Mouse (Mus musculus): ENCODE measurements around the gene Gm1673.
"Not testable (repeated sequence)": the region's sequence is repeated elsewhere in the genome, so short reads cannot be mapped to it uniquely, and the experiment has no call there.

Gene Gm1673

DNA sequence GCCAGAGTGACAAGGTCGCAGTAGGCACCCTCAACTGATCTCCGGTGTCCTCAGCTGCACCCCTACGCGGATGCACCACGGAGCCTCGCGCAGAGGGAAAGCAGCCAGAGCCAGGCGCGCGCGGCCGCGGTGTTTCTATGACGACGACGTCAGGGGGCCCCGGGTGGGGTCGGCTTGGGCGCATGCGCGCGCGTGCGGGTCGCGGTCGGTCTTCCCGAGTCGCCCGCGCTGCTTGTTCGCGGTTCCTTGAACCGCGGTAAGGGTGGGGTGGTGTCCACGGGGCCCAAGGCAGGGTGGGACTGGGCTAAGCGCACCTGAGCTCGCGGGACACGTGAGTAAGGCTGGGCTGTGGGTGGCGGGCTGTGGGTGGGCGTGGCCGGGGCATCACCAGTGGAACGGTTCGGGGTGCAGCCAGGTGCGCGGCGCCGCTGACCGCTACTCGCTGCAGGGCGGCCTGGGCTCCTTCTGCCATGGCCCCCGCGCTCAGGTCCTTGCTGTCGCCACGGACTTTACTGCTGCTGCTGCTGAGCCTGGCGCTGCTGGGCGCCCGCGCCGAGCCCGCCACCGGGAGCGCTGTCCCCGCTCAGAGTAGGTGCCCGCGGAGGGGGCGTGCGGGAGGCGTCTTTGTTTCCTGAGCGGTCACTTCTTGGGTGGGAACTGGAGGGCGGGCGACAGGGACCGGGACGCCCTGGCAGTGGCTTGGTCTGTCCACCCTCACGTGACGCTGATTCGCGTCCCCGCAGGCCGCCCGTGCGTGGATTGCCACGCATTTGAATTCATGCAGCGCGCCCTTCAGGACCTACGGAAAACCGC, at the start of gene Gm1673:
TSS of gene Gm1673 (plus strand) at position 125 of the 813 bp plus-strand sequence.
- DNase-seq (ENCODE audit: inconsistent ontology term) = peak; percentile 88

- DNase-seq (ENCODE audit: inconsistent ontology term) = no peak
These were observed 49.2 kb upstream of the Gm1673 start for GRCm38 (mm10) chr5:33934081-33934480.

- DNase-seq (ENCODE audit: inconsistent ontology term) = no peak
These were observed 48.4 kb upstream of the Gm1673 start for GRCm38 (mm10) chr5:33934877-33935276.

DNA sequence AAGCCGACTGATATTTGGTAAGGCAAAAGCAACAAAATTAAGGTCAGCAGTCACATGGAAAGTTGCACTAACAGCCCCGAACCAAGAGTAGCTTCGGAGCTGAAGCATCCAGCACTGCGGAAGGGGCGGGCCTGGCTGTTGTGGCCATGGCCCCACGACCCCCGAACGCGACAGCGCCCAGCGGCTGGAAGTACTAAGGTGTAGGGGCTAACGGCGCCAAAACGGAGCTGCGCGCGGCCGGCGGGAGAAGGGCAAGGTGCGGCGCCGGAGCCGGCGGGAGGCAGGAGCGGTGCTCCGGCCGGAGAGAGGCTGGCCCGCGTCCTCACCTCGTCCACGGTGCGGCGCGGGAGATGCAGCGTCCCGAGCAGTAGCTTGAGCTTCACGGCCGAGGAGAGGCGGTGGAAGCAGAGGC, 47.5 kb upstream of the Gm1673 start:
- DNase-seq (ENCODE audit: inconsistent ontology term) = no peak

GRCm38 (mm10) chr5:33936120-33936707, 47.0 kb upstream of the Gm1673 start, which contains the start of gene Nelfa:
Nelfa (minus strand) TSS chr5:33936413.
- DNase-seq (ENCODE audit: inconsistent ontology term) = peak; percentile 99

DNA sequence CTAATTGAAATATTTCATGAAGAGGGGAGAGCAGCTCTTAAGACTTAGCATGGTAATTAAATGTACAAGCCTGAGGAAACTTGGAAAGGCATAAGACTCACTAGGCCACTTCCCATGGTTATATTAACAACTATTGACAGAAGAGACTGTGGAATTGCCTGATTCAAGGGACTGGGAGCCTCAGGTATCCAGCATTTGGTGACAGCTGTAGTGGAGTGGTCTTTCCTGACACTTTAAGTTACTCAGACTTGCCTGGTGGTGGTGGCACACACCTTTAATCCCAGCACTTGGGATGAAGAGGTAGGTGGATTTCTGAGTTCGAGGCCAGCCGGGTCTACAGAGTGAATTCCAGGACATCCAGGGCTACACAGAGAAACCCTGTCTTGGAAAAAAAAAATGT, 46.0 kb upstream of the Gm1673 start:
- no peak for DNase-seq (ENCODE audit: inconsistent ontology term)

GRCm38 (mm10) chr5:33938448-33938847, 44.8 kb upstream of the Gm1673 start:
- no peak for DNase-seq (ENCODE audit: inconsistent ontology term)

DNA sequence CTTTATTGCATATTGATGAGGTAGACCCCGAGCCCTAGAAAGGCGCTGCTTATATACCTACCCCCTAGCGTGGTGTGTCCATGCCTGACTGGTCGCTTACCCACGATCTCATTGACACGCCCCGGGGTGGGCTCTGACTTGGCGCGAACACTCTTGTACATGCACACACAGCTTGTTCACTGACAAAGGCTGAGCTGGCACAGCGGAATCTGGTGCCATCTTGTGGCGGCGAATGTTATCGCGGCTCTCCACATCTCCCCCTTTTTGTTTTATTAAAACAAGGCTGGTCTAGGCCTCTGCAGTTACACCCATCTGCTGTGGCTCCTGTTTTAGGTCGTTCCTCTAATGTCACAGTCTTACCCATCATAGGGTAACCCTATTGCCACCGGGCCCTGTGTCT, 36.2 kb upstream of the Gm1673 start:
- DNase-seq (ENCODE audit: inconsistent ontology term) = not testable (repeated sequence)

- DNase-seq (ENCODE audit: inconsistent ontology term) = no peak
These were observed 34.9 kb upstream of the Gm1673 start for GRCm38 (mm10) chr5:33948314-33948713.

GRCm38 (mm10) chr5:33953471-33954185, 29.6 kb upstream of the Gm1673 start:
- DNase-seq (ENCODE audit: inconsistent ontology term) = no peak

DNA sequence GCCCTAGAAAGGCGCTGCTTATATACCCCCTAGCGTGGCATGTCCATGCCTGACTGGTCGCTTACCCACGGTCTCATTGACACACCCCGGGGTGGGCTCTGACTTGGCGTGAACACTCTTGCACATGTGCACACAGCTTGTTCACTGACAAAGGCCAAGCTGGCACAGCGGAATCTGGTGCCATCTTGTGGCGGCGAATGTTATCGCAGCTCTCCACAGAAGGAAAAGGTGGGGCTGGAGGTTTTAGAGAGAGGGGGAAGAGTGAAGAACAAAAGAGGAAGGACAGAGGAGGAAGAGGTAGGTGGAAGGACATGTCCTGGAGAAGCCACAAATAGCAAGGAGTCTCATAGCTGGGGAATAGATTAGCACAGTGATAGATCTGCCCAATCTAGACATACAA, 28.9 kb upstream of the Gm1673 start:
- peak; percentile 42 for DNase-seq (ENCODE audit: inconsistent ontology term)

DNA sequence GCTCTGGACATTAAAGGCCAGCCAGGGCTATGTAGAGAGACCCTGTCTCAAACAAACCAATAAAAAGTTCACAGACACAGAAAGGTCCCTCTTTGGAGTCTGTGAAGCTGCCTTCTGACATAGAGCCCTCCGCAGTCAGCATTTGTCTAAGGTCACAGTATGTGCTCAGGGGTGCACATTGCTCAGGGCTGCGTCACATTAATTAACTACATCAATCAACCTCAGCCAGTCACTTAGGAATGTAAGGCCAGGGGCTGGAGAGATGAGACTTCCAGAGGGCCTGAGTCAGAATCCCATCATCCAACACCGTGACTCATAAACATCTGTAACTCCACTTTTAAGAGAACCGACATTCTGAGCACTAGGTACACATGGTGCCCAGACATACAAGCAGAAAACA, 27.4 kb upstream of the Gm1673 start:
- peak; percentile 54 for DNase-seq (ENCODE audit: inconsistent ontology term)

- no peak for DNase-seq (ENCODE audit: inconsistent ontology term)
These were observed 23.9 kb upstream of the Gm1673 start for GRCm38 (mm10) chr5:33959382-33959781.

DNA sequence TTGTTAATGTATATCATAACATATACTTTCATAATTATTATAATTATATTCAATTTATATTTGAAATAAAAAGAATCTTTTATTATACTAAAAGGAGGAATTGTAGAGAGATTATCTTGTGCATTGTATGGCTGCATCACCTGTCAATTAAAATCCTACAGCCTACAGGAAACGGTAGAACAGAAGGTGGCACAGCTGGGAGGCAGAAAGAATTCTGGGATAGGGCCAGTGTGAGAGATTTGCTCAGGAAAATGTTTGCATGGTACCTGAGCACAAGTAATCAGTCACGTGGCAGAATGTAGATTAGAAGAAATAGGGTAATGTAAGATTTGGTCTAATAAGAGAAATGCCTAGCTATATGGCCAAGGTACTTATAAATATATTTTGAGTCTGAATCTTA, 8.5 kb upstream of the Gm1673 start:
- no peak for DNase-seq (ENCODE audit: inconsistent ontology term)

GRCm38 (mm10) chr5:33976267-33976666, 7.0 kb upstream of the Gm1673 start:
- DNase-seq (ENCODE audit: inconsistent ontology term) = no peak

GRCm38 (mm10) chr5:33982731-33983259, 438 bp upstream of the Gm1673 start:
- DNase-seq (ENCODE audit: inconsistent ontology term) = peak; percentile 29

- peak; percentile 40 for DNase-seq (ENCODE audit: inconsistent ontology term)
These were observed 11.7 kb downstream of the Gm1673 start for GRCm38 (mm10) chr5:33994671-33995625.

GRCm38 (mm10) chr5:33995843-33996693, 12.8 kb downstream of the Gm1673 start, which contains the start of gene Nat8l:
Nat8l (plus strand) TSS chr5:33995984.
- peak; percentile 71 for DNase-seq (ENCODE audit: inconsistent ontology term)

GRCm38 (mm10) chr5:33996694-33997045, 13.4 kb downstream of the Gm1673 start:
- no peak for DNase-seq (ENCODE audit: inconsistent ontology term)

- DNase-seq (ENCODE audit: inconsistent ontology term) = peak; percentile 70
These were observed 14.0 kb downstream of the Gm1673 start for GRCm38 (mm10) chr5:33997051-33997741.

Data from Muller cell, postnatal 12 days (primary cell).